Mouse (Mus musculus): ENCODE results near the gene Cep41. TPM values are rescaled to one million over a fixed set of nuclear protein-coding genes. Genes with fewer than 3 reads are reported as not detected.
A peak's percentile ranks its signal among the peaks of the same experiment; 100 is the strongest.

Gene Cep41
- polyA plus RNA-seq, 1 experiment from 2014 or later = 28.6 TPM

DNA sequence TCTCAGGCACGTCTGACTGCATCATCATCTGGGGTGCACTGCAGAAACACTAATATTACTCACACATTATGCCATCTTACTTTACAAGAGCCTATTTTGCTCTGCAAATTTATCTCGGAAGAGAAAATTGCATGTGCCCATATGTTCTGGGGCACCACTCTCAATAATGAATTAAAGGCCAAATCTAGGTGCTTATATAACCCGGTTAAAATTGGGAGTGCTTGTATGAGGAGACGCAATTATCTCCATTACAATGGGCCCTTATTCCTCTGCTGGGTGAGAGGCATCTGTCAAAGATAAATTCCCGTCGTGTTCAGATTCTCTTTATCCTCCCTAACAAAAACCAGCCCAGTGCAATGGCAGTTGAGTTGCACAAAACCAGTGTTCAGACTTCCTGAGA is 28.8 kb downstream of the Cep41 start:
- Histone ChIP-seq H3K4me2 (no peak overlapping the region), H3K4me1 (peaks cover 25% of the 10 kb centered on the region), H3K9ac (no peak overlapping the region), H3K27me3 (no peaks in the 10 kb centered on the region), H3K9me3 (no peaks in the 10 kb centered on the region), H3K36me3 (no peaks in the 10 kb centered on the region), H3K27ac (peak overlapping the region; percentile 43), H3K4me3 (no peak overlapping the region)
- ATAC-seq (ENCODE audit: insufficient number of reproducible peaks, low FRiP score, low TSS enrichment, low read depth) = no peak
- 49% methylated on average over 6 of the region's 6 CpGs for WGBS

DNA sequence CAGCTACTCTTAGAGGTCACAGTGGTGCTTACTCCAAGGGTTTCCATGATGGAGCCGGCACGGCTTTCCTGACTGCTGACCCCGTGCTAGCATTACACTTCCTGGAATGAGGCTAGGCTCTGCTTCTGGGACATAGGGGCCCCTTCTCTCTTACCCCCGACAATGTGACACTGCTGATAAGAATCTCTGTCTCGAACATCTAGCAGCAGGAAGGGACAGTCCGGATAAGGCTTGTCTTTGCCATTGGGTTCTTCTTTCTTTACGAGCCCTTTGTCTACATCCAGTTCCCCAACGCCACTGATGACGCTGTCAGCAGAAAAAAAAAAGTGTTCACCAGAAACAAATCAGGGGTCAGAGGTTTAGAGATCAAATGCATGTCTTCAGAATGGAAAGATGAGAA is 34.9 kb downstream of the Cep41 start:
- Histone ChIP-seq H3K9me3 (no peaks in the 10 kb centered on the region), H3K27ac (no peak overlapping the region), H3K27me3 (no peaks in the 10 kb centered on the region), H3K36me3 (peaks cover 9% of the 10 kb centered on the region; the same call in 1 of the 2 replicates), H3K9ac (no peak overlapping the region), H3K4me3 (no peak overlapping the region), H3K4me2 (no peak overlapping the region), H3K4me1 (peaks cover 28% of the 10 kb centered on the region)
- no peak for ATAC-seq (ENCODE audit: insufficient number of reproducible peaks, low FRiP score, low TSS enrichment, low read depth)
- 68% methylated on average over 9 of the region's 9 CpGs for WGBS

DNA sequence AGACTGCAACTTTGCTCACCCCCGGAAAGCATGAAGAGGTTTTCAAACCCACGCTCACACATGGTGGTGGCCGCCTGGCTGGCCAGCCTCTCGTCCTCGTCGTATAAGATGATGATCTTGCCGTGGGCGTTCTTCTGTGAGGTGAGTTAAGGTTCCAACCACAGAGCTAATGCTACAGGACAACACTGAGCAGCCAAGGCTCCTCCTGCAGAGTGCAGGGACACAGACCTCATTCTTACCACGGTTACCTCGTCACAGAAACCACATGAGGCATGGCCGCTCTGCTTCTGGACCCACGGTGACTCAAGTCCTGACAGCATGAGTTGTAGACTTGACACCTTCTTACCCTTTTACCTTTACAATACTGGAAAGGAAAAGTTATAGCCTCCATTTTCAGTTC is 36.3 kb downstream of the Cep41 start:
- no peak for ATAC-seq (ENCODE audit: insufficient number of reproducible peaks, low FRiP score, low TSS enrichment, low read depth)
- Histone ChIP-seq H3K4me3 (no peak overlapping the region), H3K4me1 (peaks cover 41% of the 10 kb centered on the region), H3K27me3 (no peaks in the 10 kb centered on the region), H3K27ac (peak overlapping the region; percentile 91), H3K4me2 (no peak overlapping the region), H3K36me3 (peaks cover 9% of the 10 kb centered on the region; the same call in 1 of the 2 replicates), H3K9me3 (no peaks in the 10 kb centered on the region), H3K9ac (no peak overlapping the region)
- WGBS = 84% methylated on average over 12 of the region's 12 CpGs

DNA sequence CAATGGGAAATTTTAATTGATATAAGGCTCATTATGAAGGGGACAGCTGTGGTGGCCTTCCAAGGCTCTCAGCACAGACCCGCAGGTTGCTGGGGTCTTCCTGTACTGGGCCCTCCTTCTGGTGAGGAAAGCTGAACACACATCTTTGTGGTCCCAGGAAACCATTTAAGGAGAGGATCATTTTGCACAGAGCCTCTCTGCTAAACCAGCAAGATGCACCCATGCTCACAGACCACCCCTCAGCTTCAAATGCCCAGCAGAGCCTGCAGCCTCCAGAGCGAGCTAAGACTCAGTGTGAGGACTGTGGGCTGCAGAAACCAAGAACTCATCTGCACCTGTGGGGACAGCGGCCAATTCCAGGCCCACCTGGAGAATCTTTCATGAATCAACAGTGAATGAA is 38.6 kb downstream of the Cep41 start:
- Histone ChIP-seq H3K4me1 (peaks cover 54% of the 10 kb centered on the region), H3K36me3 (peaks cover 9% of the 10 kb centered on the region; the same call in 1 of the 2 replicates), H3K4me2 (no peak overlapping the region), H3K4me3 (no peak overlapping the region), H3K9me3 (no peaks in the 10 kb centered on the region), H3K27ac (peak overlapping the region; percentile 91), H3K27me3 (no peaks in the 10 kb centered on the region), H3K9ac (no peak overlapping the region)
- ATAC-seq (ENCODE audit: insufficient number of reproducible peaks, low FRiP score, low TSS enrichment, low read depth) = no peak
- WGBS = 63% methylated on average over 3 of the region's 3 CpGs

DNA sequence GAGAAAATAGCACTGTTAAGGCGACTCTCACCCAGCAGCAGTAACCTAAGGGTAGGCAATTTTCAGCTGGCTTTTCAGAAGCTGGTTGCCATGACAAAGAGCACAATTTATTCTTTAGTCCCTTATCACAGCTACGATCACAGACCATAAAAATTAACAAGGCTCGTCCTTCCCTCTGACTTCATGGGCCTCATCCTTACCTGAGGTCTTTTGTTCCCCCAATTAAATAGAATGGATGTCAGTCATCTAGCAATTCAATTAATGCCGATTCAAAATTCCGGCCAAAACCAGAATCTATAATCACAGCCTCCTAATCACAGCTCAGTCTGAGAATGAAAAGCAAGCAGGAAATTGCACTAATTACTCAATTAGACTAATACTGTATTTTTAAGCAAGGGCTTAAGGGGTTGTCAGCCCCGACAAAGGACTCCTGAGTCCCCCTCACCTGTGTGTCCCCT is 39.1 kb downstream of the Cep41 start:
- 25% methylated on average over 6 of the region's 6 CpGs for WGBS
- H3K4me1 ChIP-seq = peaks cover 58% of the 10 kb centered on the region
- no peak overlapping the region for H3K9ac ChIP-seq

DNA sequence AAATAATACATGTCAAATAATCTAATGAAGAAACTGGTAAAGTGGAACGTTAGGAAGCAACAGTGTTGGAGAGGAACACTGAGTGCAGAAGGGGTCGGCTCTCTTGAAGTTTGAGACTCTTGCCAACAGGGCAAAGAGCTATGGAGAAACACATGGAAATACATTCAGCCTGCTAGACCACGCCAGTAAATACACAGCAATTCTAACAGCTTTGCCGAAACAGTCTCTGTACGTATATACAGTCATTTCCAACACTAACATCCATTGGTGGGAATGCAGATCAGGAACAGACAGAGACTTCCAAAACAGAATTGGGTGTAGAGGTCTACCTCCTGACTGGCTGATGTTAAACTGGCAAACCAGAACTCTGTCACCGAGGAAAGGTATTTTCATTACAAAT is 40.0 kb downstream of the Cep41 start:
- Histone ChIP-seq H3K36me3 (peaks cover 2% of the 10 kb centered on the region; the same call in 1 of the 2 replicates), H3K27ac (peak overlapping the region; percentile 91), H3K9ac (no peak overlapping the region), H3K9me3 (no peaks in the 10 kb centered on the region), H3K27me3 (no peaks in the 10 kb centered on the region), H3K4me3 (no peak overlapping the region), H3K4me1 (peaks cover 68% of the 10 kb centered on the region), H3K4me2 (no peak overlapping the region)
- WGBS = 25% methylated on average over 6 of the region's 6 CpGs
- peak; percentile 62 for ATAC-seq (ENCODE audit: insufficient number of reproducible peaks, low FRiP score, low TSS enrichment, low read depth)

More for the DNA sequence above, 39.1 kb downstream of the Cep41 start:
- peak overlapping the region; percentile 91 for H3K27ac ChIP-seq
- H3K4me2 ChIP-seq = no peak overlapping the region
- H3K36me3 ChIP-seq = peaks cover 9% of the 10 kb centered on the region; the same call in 1 of the 2 replicates
- no peaks in the 10 kb centered on the region for H3K27me3 ChIP-seq
- ATAC-seq (ENCODE audit: insufficient number of reproducible peaks, low FRiP score, low TSS enrichment, low read depth) = no peak
- no peaks in the 10 kb centered on the region for H3K9me3 ChIP-seq
- H3K4me3 ChIP-seq = no peak overlapping the region

DNA sequence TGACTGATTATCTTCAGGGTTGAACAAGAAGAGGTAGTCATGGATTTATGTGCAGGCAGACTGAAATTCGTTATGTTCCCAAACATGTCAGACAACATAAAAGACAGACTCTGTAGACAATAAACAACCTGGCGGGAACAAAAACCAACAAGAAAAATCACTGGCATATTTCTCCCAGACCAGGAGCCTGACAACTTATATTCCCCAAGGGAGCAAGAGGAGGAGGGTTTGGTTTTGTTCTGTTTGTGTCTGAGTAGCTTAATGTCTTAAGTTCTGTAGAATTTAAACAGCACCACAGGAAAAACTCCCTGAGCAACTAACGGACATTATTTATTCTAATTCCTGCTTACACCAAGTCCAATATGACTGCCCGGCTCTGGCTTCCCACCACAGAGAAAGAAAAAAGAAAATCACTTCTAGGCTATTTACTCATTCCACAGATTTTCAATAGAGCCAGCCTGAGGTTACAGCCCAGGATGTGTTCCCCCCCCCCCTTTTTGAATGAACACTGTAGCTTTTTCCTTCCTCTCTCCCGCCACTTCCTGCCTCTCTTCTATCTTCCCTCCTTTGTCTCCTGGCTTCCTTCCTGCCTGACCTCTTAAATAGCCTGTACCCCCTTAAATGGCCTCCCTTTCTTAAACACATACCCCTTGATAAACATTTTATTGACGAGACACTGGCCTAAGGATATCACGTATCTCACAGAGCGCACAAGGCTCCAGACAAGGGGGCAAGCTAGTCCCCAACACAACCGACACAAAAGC is 40.9 kb downstream of the Cep41 start:
- peak overlapping the region; percentile 91 for H3K27ac ChIP-seq
- no peaks in the 10 kb centered on the region for H3K9me3 ChIP-seq
- no peaks in the 10 kb centered on the region for H3K27me3 ChIP-seq
- 35% methylated on average over 9 of the region's 9 CpGs for WGBS
- H3K4me3 ChIP-seq = no peak overlapping the region
- H3K4me1 ChIP-seq = peaks cover 71% of the 10 kb centered on the region
- no peaks in the 10 kb centered on the region for H3K36me3 ChIP-seq
- no peak overlapping the region for H3K9ac ChIP-seq
- no peak for ATAC-seq (ENCODE audit: insufficient number of reproducible peaks, low FRiP score, low TSS enrichment, low read depth)
- H3K4me2 ChIP-seq = no peak overlapping the region

DNA sequence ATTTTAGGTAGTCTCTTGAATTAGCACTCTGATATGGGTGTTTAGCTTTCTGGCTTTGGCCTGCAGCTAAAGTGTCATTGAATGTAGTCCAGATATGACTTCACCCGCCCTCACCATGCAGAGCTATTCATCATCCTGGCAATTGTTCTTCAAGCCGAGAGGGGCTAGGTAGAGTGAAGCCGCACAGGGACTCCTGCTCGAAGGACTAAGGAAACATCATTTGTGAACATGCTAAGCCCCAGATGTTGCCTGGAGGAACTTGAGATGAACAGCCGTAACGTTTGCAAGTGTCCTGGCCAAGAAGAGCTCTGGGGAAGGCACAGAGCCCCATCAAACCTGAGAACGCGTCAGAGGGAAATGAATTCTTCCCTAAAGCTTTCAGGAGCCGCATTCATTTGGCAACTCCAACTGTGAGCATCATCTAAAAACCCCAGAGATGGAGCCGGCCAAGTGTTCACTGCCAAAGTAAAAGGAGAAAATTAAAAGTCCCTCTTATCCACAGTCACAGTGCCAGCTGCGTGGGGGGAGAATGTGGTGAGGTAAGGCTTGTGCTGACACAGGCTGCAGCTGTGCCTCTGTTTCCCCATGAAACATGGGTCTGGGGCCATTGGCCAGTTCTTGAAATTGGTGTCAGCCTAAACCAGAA is 43.8 kb downstream of the Cep41 start:
- Histone ChIP-seq H3K4me3 (no peak overlapping the region), H3K9me3 (no peaks in the 10 kb centered on the region), H3K36me3 (no peaks in the 10 kb centered on the region), H3K27me3 (no peaks in the 10 kb centered on the region), H3K4me2 (no peak overlapping the region), H3K4me1 (peaks cover 65% of the 10 kb centered on the region), H3K27ac (peak overlapping the region; percentile 82), H3K9ac (no peak overlapping the region)
- WGBS = 36% methylated on average over 11 of the region's 11 CpGs
- ATAC-seq (ENCODE audit: insufficient number of reproducible peaks, low FRiP score, low TSS enrichment, low read depth) = peak; percentile 72

DNA sequence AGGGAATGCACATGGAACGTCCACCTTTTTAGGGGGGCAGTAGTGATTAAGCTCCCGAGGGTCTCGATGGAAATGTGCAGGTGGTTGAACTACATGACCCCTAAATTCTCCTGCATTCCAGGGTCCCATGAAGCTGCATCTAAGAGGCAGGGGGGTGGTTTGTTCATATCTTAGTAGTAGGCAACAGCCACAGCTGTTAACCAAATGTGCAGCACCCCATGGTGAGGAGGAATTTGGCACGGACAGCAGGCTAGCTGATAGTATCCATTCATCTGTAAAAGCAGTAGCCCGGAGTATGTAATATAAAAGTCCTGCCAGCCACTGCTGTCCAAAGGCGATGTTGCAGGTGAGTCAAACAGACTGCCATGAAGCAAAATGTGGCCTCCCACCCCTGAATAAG is 48.2 kb downstream of the Cep41 start:
- H3K9ac ChIP-seq = no peak overlapping the region
- no peak overlapping the region for H3K4me3 ChIP-seq
- no peaks in the 10 kb centered on the region for H3K27me3 ChIP-seq
- no peak overlapping the region for H3K4me2 ChIP-seq
- no peaks in the 10 kb centered on the region for H3K36me3 ChIP-seq
- H3K4me1 ChIP-seq = peaks cover 50% of the 10 kb centered on the region
- H3K9me3 ChIP-seq = no peaks in the 10 kb centered on the region
- peak overlapping the region; percentile 81 for H3K27ac ChIP-seq
- 35% methylated on average over 6 of the region's 6 CpGs for WGBS
- ATAC-seq (ENCODE audit: insufficient number of reproducible peaks, low FRiP score, low TSS enrichment, low read depth) = no peak

DNA sequence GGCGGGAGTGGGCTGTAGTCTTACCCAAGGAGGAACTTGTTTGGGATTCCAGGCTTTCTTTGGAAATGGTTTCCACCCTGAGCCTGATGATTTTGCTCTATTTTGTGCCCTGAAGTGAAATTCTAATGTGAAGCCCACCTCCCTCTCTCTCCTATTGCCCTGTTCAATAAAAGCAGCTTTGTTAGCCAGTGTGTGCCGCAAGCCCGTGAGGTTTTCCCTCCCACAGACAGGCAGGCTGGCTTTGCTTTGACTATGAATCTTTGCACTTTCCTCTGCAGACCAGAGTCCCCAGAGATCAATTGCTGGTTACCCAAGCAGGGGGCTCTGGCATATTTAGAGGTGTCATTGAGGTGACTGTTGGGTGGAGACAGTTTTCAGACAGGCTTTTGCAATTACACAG is 49.1 kb downstream of the Cep41 start:
- Histone ChIP-seq H3K27me3 (no peaks in the 10 kb centered on the region), H3K9ac (no peak overlapping the region), H3K27ac (peak overlapping the region; percentile 81), H3K36me3 (no peaks in the 10 kb centered on the region), H3K4me2 (no peak overlapping the region), H3K4me3 (no peak overlapping the region), H3K9me3 (no peaks in the 10 kb centered on the region), H3K4me1 (peaks cover 44% of the 10 kb centered on the region)
- 42% methylated on average over 3 of the region's 3 CpGs for WGBS
- peak; percentile 52 for ATAC-seq (ENCODE audit: insufficient number of reproducible peaks, low FRiP score, low TSS enrichment, low read depth)

DNA sequence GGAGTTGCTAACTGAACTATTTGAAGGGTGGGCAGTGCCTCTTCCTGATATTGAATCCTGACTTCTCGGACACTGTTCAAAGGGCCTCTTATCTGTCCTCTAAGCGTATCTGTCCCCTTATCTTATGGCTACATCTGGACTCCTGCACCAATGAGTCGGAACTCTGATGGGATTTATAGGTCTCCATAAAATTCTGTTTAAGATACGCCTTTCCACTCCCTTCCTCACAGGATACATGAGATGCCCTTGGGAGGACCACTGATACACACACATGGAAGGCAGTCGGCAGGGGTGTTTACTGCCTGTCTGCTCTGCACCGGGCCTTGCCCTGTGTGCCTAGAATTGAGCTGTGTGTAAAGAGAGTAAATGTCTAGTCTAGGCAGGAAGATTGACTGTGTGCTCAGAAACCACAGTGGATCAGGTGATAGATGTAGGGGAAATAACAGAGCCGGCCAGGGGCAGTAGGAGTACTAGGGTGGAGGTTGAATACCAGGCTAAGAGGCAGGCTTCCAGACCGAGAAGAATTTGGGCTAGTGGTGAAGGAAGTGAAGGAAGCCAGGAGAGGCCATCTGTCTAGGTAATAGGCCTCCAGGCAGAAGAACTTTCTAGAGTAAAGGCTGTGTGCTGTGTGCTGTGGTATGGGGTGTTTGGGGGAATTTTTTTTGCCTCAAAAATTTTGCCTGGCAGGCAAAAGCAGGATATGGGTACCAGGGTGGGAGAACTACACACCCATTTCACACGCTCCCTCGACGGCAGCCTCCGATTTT is 49.7 kb downstream of the Cep41 start:
- no peaks in the 10 kb centered on the region for H3K9me3 ChIP-seq
- H3K4me2 ChIP-seq = no peak overlapping the region
- H3K27me3 ChIP-seq = no peaks in the 10 kb centered on the region
- WGBS = 39% methylated on average over 12 of the region's 12 CpGs
- H3K27ac ChIP-seq = peak overlapping the region; percentile 81
- no peak overlapping the region for H3K4me3 ChIP-seq
- H3K36me3 ChIP-seq = no peaks in the 10 kb centered on the region
- H3K9ac ChIP-seq = no peak overlapping the region
- peaks cover 38% of the 10 kb centered on the region for H3K4me1 ChIP-seq
- peak; percentile 74 for ATAC-seq (ENCODE audit: insufficient number of reproducible peaks, low FRiP score, low TSS enrichment, low read depth)

All from limb, embryonic 15.5 days (tissue).